Mouse (Mus musculus) kidney, postnatal 36 days (tissue): ENCODE measurements around the gene Bex1.
"Not testable (repeated sequence)": the region's sequence is repeated elsewhere in the genome, so short reads cannot be mapped to it uniquely, and the experiment has no call there.

Experiments used
- DNase-seq, 2 experiments: peaks; one replicate each; pipeline ENCODE4 v3.0.0; 2021 to 2022; ENCODE audit warnings: mixed read lengths in 2 of 2

The Bex1 gene

DNA sequence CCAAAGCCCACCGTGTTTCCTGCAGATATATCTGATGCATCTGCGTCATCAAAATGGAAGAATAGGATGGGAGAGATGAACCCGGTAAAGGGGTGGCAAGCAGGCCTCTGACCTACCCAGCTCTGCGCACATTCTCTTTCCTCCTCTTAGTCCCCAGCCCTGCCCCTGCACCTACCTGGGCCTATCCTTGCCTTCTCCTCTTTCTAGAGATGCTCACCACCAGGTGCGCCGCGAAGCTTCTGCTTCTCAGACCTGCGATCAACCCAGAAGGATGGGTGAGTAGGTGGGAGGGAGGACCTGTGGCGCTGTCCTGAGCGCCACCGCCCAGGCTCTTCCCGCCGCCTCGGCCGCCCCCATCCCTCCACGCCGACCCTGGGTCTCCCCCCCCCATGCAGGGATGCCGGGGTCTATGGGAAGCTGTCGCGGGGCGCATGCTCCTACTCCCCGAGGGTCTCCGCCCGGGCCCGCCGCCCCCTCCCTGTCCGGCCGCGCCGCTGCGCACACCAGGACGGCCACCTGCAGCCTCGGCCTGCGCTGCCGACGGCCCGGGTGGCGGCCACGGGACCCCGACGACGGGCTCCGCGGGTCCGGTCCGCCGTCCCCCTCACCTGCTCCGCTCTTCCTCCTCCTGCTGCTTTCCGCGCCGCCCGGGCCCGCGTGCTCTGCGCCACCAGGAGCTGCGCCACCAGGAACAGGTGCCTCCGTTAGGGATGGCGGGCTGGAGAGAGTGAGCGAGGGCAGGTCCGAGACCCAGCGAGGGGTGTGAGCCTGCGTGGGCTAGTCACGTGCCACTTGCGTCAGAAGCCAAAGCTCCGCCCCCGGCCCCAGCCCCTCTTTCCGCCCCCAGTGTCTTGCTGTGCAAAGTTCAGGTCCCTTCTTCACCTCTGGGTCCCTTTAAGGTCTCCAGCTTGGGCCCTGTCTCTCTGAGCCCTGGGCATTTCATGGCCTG lies at the start of gene Bex1, which contains the start of gene Tceal7:
Gene Bex1 (minus strand): TSS at position 785 of the 949 bp plus-strand sequence.
Gene Tceal7 (plus strand): TSS at position 51 of the 949 bp plus-strand sequence.
- not testable (repeated sequence) for DNase-seq

DNA sequence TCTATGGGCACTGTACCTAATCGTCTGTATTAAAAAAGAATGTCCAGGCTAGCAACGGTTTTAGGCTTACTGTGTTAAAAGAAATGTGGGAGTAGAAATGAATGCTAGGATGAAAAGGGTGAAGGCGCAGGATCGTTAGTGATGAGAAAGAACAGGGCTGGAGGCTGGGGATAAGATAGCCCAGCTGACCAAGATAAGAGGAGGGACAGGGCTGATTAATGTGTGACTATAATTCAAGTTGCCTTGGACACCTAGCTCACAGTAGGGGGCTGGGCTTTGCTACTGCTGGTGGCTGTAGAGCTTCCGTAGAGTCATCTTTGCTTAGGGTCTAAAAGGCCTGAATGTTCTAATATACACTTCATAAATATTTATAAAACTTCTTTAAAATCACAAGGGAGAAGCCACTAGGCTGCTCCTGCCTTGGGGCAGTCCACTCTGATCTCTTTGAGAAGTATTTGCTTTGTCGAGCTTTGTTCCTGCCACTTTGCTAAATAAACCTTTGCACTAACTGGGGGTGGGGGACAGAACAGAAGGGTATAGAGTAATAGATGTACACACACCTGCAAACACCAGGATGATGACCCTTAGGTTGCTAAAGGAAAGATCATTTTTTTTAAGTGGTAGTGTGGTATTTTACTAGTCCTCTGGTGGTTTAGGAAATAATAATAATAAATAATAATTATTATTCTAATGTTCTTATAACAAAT lies 36.9 kb upstream of the Bex1 start:
- no peak for DNase-seq

DNA sequence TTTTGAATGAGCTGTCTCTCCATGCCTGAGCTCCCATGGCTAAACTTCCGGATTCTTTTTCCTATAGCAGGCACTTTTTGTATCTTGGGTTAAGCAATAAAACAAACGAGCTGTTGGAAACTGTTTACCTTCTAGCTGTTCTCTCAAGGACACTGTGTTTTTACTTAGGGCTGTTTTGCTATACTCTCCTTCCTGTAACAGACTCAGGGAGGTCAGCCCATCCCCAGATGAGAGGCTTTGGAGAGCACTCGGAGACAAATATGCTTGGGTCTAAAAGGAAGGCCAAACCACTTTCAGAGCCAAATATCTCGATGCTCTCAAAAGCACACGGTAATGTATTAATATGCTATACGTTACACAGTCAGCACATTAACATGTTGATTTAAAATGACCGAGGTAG lies 34.4 kb upstream of the Bex1 start:
- no peak for DNase-seq

DNA sequence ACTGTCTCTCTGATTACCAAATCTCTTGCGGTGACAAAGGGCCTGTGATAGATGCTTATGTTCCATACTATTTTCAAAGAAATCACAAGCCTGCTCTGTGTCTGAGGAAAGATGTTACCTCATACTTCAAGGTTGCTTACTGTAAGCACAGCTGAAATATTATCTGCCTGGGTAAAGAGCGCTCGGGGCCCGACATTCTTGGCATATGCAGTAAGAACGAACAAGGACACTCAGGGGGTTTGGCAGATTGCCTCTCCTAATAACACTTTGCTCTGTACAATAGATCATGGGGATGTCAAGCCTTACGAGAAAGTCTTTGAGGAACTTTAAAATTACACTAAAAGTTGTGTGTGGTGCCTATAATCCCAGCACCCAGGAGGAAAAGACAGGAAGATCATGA lies 33.5 kb upstream of the Bex1 start:
- no peak for DNase-seq

DNA sequence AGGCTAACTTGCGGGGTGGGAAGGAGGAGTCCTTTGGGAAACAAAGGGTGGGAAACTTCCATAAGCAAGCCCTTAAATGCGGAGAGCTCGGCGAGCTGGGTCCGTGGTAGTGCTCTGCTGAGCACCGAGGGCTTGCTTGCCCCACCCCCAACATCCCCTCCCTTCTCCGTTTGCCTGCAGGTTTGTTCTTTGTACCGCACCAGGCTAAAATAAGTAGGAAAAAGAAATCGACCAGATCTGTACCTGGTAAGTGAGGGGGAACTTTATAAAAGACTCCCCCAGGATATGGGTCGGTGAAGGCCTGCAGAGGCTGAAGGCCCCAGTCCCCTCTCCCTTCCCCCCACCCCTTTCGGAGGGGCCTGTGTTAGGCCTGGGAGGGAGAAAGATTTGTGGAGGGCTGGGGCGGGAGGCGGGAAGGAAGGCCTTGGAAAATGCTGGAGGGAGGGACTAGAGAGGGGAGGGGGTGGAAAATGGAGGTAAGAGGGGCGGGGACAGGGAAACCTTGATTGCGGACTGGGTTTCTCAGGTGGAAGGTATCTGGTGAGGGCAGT lies 30.3 kb upstream of the Bex1 start:
- peak; percentile 20 to 58 for DNase-seq

DNA sequence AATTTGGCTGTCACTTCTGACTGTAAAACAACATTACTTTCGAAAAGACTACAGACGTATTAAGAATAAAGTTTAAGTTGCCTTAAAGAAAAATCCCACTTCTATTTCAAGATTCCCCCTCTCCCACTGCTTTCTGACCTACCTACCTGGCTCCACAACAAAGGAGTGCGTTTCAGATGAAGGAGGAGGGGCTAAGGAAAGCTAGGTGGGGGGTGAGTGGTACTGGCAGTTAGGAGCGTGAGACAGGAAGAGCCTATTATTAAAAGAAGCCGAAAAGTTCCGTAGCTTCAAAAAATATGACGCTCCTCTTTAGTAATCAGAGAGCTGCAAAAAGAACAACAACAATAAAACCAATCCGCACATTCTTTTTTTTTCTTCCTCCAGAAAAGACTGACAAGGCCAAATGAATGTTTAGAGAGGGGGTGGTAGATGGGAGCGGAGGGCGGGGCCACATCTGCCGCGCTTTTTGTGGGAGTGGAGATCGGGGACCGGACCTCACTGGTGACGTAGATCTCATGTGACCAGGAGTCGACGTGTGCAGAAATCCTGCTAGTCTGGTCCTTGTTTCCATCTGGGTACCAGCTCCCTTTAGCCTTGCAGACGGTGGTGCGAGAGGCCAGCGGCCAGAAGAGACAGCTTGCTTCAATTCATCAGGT lies 29.4 kb upstream of the Bex1 start, which contains the start of gene Tceal9:
Gene Tceal9 (plus strand): TSS at position 506 of the 656 bp plus-strand sequence.
- peak; percentile 80 to 82 for DNase-seq

DNA sequence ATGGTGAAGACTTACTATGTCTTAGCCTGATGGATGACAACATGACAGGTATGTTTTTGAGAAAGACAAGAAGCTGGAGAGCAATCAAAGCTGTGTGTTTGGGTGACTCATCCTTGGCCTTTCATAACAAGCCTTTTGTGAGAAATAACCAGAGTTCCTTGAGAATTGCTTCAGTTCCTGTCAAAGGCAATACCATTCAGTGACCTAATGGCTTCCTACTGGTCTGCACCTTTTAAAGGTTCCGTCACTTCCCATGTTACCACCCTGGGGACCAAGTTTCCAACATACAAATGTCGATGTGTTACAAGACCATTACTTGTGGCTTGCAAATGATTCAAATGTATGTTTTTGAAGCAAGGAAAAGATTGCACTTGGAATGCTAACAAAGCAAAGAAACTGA lies 27.9 kb upstream of the Bex1 start:
- DNase-seq: no peak

DNA sequence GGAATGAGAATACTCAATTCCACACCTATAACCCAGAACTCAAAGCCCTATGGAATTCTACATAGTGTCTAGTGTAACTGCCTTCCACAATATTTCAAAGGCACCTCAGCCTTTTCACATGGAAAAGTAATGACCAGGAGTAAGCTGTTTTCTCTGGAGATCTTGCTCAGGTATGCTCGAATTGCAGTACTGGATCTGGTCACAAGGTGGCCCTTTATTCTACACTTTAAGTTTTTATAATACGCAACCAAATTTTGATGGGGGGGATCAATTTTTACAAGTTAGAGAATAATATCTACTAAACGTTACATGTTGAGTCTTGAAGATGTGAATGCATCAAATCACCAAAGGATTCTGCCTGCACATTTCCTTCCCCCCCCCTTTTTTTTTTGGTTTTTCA lies 22.8 kb upstream of the Bex1 start:
- peak; percentile 49 to 81 for DNase-seq

DNA sequence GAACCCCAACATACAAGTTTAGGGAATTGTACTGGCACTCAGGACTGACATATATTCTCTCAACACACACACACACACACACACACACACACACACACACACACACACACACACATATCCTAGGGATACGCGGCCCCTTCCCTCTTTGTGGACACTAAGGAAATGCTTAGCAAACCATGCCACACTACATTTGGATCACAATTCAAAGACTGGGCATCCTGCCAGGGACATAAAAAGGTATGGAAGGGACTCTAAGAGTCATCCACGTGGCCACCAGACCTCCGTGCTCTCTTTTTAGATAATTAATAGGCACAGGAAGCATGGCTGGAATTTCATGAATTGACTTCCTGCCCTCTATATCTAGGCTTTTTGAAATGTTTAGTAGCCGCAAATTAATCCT lies 12.5 kb upstream of the Bex1 start:
- peak in 1 of 2 experiments; percentile 8 for DNase-seq

DNA sequence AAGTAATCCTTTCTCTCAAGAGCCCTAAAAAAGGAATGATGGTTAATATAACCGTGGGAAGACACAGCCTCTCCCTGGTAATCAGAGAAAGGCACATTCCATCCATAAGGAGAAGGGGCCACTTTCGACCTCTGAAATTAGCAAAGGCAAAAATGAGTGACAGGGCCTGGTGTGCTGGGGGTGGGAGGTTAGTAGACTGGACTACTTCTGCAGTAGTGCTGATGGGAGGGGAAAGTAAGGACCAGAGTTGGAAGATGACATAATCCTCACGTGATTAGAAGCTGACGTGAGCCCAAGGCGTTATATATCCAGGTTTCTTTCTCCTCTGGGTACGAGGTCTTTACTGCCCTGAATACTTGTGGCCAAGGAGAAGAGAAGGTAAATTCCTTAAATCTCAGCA lies 8.4 kb upstream of the Bex1 start:
- no peak for DNase-seq

DNA sequence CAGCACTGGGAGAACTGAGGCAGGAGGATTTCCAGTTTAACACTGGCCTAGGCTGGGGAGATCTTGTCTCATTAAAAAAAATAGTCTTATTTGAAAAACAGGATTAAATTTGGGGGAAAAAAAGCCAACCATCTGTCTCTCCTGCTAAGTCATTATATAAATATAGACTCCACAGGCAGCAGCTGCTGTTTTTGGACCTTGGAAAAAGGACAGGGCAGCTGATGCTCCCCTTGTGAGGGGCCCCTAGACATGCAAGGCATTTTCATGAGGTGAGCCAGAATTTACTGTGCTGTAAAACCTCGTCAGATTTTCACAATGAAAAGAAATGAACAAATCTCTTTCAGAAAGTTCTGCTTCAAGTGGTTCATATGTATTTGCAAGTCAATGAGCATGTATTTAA lies 990 bp upstream of the Bex1 start:
- no peak for DNase-seq

DNA sequence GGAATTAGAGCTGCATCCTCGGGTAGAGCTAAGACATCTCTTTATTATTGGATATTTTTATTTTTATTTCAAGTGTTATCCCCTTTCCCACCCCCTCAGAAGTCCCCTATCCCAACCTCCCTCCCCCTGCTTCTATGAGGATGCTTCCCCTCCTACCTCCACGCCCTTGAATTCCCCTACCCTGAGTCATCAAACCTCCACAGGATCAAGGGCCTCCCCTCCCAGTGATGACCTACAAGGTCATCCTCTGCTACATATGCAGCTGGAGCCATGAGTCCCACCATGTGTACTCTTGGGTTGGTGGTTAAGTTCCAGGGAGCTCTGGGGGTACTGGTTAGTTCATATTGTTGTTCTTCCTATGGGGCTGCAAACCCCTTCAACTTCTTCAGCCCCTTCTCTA lies 1.9 kb downstream of the Bex1 start:
- no peak for DNase-seq

DNA sequence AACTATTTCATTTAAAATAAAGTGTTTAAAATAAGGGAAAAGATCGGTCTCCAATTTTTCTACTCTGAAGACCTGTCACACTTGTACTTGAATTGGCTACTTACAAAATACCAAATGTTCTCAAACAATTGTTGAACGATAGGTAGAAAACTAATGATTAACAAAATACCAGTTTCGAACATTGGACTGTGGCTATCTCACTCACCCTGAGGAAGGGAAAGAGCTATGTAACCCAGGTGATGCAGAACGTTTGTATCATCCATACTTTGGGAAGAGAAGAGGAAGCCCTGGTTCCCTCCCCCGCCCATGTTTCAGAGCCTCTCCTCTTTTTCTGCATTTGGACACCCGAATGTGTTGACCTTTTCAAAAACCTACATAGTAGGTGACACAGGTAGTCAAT lies 10.9 kb downstream of the Bex1 start:
- no peak for DNase-seq

DNA sequence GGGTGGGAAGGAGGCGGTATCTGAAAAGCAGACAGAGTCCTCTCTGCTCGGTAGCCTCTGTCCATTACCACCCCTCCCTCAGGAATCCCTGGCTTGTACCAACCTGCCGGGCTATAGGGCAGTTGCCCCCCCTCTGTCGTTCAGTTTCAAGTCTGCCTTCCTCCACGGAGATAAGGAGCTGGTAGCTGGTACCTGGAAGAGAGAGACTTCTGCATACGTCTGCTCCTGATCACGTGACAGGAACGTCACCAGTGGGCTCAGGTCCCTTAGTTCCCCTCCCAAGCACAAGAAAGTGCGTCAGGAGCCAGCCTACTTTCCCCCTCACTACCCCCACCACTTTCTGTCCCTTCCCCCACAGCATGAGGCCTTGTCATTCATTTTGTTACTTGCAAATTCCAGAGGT lies 11.6 kb downstream of the Bex1 start, which contains the start of gene Tceal5:
Gene Tceal5 (minus strand): TSS at position 213 of the 403 bp plus-strand sequence.
- no peak for DNase-seq

DNA sequence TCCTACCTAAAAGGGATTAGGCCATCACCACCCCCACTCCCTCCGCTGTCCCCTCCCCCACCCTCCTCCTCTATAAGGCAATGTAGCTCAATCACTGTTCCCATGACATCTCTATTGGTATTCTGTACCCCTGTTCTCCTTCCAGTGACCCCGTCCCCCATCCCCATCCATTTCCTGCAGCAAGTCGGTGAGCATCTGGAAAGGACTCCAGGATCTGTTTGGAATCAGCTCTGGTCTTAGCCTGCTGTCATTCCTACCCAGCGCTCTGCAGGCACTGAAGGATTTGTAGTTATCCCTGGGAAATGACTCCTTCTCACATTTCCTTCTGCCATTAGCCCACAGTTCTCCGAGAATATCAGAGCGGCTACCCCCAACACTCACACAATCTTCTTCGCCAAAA lies 12.1 kb downstream of the Bex1 start:
- no peak for DNase-seq

DNA sequence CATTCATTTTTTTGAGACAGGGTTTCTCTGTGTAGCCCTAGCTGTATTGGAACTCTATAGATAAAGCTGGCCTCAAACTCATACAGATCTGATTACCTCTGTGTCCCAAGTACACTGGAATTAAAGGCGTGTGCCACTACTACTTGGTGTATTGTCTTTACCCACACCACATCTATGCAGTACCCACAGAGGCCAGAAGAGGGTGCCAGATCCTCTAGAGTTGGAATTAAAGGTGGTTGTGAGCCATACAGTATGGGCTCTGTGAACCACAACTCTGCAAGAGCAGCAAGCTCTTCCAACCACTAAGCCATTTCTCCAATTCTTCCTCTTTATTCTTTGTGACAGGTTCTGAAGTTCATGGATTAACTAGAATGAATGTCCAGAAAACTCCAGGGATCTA lies 18.4 kb downstream of the Bex1 start:
- DNase-seq: peak; percentile 27 to 67

DNA sequence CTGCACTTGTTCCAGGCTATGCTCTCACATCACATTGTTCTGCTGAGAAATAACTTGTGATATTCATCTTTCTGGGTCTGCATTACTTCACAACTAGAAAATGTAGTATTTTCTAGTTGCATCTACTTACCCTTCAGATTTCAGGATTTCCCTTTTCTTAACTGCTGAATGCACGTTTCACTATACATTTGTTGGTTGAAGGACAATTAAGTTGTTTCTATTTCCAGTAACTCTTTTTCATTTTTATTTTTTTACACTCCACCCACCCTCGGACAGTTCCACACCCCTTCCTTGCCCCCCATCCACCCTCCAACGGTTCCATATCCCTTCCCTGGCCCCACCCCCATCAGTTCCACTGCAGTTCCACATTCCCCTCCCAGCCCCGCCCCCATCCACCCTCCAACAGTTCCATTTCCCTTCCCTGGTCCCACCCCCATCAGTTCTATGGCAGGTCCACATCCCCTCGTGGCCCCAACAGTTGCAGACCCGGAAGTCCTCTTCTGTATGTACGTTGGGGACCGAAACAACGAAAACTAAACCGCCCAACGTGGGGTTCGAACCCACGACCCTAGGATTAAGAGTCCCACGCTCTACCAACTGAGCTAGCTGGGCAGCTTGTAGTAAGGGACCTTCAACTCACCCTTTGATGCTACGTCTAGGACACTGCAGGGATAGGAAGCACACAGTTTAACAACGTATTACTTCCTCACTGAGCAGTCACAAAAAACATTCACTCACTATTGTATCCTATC lies 19.9 kb downstream of the Bex1 start:
- DNase-seq: no peak

DNA sequence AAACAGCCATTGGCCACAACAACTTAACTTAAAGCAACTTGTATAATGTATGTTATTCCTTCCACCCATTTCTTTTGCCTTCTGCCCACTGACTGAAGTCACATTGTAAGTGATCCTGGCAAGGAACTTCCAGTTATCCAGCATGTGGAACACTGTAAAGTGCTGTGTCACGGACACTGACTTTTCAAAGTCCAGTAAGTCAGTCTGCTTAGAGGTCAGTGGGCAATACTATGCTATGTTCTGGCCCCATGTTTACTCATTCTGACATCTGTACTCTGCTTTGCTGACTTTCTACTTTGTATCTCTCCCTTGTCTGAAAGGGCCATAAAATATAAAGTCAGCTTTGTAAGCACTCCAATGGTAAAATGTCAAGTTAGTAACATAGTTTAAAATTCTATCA lies 32.2 kb downstream of the Bex1 start:
- DNase-seq: peak in 1 of 2 experiments; percentile 19

DNA sequence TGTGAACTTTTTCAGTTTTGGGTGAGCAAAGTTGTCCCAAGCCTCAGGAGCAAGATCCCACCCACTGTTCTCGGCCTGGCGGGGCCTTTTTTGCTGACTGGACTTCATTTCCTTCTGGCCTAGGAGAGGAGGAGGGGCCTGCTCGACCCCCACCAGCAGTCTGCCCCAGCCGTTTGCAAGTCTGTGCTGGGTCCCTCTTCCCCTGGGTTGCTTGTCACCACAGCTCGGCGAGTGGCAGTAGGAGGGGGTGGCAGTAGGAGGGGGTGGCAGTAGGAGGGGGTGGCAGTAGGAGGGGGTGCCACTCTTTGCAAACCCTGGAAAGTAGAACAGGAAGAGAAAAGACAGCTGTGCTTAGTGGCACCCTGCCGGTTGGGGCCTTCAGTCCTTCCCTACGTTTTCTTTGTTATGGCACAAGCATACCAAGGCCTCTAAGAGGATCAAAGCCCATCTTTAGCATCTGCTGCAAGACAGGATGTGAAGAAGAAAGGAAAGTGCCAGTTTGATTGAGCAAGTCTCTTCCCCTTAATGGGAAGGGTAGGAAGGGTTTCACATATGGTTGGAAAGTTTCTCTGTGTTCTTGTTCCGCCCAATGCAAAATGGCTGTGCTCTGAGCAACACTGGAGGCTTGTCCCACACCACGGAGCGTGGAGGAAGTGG lies 34.3 kb downstream of the Bex1 start:
- DNase-seq: no peak

DNA sequence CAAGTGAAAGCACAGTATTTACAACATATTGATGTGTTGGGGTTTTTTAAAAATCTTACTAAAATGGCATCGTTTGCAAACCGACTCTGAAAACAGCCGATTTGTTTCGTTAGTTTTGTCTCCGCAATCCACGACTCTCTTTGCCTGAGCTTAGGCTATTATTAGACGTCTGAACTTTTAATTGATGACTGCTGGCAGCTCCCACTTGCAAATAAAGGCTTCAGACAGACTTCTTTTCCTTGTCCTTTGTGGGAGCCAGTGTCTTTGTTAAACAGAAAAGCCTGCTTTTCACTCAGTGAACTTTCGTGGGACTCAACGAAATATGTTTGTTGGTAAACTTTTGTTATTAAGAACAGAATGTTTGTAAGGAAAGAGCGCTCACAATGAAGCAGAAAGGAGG lies 42.5 kb downstream of the Bex1 start:
- no peak for DNase-seq

DNA sequence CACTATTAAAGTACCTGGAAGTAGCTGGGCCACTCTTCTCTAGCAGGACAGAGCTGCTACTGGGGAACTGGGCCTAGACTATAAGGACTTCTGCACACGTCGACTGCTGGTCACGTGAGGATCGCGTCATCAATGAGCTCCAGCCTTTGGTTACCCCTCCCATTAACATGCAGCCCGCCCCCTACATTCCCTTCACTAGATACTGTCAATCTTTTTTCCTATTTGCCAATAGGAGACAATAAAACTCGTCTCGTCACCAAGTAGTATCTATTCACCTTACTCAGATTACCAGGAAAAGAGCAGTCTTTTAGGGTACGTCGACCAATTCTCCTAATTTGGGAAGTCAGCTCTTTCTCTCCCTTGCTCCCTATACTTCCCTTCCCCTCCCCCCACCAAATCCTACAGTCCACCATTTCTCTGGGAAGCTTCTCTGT lies 43.2 kb downstream of the Bex1 start, which contains the start of gene Tceal8:
Gene Tceal8 (minus strand): TSS at position 225 of the 434 bp plus-strand sequence.
- peak; percentile 85 to 89 for DNase-seq
